Mouse (Mus musculus): ENCODE data around the gene Hspa12a. TPM values are rescaled to one million over a fixed set of nuclear protein-coding genes. Genes with fewer than 3 reads are reported as not detected.

Gene Hspa12a
- polyA plus RNA-seq, 2 experiments from 2014 or later: 0.98 to 2.1 TPM

DNA sequence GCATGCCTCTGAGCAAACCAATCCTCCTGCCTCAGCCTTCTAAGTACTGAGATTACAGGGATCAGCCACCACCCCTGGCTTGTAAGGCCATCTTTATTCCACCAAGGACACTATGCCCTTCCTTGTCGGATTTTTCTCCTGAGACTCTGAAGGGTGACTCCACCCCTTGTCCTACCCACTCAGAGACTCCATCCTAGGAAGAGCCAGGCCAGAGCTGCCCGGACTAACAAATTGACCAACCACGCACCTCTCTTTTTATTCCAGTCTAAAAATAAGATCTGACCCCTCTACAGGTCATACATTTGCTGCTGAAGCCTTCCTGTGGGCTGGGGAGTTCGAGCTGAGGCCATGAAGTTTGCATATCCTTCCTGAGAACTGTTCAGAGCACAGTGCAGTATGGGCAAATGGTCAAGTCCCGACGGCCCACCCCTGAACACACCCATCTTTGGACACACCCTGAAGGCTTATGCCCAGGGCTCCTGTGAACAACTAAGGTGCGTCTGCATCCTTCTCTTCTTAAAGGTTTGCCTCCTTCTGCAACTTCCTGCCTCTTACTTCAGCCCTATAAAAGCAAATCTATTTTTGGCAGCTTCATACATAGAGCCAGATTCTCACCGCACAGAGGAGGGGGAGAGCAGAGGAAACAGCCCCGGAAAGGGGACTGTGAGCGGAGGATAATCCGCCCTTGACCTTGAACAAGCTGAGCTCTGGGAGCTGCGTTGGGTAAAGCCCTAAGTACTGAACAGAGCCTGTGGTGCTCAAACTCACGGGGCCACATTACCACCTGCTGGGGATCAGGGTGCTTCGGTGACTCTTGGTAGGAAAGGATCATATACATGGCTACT is 124.7 kb downstream of the Hspa12a start:
- ATAC-seq: peak; percentile 47

DNA sequence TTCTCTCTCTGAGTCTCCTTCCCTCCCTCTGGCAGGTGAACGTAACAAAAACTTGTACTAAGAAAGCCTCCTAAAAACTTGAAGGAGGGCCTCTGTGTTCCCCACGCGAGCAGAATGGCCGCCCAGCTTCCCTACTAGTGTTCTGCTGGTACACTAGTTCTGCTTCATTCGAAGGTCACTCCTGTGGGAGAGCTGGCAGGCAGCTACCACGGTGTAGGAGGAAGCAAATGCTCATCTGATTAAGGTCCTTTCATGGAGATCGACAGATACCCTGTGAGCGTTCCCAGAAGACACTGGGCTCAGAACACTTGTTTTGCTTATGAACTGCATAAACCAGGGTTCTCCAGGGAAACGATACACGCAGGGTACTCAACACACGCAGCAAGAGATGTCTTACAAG is 126.1 kb downstream of the Hspa12a start:
- no peak for ATAC-seq

DNA sequence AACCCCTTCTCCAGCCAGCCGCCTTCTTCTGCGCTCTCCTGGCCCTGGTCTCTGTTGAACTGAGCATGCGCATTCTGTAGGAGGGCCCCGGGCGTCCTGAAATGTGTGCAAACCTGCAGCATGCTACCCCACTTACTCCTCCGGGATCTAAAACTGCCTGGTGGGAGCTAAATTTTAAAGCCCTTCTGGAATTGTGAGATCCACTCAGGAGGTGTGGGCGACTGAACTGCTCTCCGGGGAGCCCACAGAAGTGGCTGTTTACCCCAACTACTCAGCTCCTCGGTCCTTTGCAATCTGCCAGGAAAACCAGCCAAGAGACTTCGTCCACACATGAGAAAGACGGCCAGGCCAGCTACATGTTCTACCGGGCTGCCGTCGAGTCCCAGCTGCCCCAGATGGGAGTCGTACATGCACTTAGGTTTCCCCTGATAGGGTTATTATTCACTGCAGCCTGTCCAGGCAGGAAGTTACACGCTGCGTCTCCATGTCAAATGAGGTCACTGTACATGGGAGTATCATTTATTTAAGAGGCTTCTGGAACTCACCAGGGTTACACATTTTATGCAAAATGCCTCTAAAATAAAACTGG is 126.9 kb downstream of the Hspa12a start:
- ATAC-seq: no peak

DNA sequence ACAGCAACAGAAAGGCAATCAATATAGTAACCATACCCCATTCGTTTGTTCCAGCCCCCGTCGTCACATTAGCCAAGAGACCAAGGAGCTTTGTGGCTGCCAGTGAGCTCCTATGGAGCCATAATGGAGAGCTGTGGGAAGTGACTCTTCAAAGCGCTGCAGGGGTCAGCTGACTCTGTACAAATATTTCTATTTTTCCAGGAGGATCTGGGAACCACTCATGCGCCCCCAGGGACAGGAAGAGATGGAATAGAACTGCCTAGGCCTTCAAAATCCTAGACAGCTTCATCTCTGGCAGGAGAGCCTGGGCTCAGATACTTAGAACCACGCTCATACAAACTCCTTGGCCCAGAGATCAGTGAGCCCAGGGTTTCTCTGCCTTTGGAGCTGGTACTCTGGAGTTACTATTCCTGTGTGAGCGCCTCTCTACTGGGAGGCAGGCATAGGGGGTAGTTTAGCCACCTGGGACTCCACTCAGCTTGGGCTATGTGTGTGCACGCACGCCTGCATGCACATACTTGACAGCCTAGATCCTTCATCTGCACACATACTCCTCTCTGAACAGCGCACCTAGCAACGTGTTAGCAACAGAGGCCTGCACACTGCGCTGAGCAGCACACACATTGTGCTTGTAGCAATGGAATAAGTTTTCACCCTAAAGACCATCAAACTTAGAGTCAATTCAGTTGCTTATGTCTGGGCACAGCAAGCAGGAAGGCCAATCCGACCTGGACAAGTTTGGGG is 128.1 kb downstream of the Hspa12a start:
- ATAC-seq: no peak

DNA sequence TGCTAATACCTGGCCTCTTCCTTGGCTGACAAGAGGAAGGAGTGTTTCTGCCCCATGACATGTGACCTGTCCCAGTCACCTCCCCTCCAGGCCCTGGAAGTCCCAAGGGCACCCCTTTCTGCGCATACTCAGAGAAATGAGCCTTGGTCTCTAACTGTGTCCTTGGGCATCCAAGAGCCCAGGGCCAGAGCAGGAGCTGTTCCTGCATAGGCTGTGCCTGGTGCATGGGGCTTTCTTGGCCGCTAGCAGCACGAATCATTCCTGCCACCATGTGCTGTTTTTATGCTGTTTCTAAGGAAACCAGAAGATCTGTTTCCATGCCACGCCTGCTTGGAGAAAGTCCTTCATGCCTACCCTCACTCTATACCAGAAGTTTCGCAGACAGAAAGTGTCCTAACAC is 132.9 kb downstream of the Hspa12a start:
- ATAC-seq: no peak

DNA sequence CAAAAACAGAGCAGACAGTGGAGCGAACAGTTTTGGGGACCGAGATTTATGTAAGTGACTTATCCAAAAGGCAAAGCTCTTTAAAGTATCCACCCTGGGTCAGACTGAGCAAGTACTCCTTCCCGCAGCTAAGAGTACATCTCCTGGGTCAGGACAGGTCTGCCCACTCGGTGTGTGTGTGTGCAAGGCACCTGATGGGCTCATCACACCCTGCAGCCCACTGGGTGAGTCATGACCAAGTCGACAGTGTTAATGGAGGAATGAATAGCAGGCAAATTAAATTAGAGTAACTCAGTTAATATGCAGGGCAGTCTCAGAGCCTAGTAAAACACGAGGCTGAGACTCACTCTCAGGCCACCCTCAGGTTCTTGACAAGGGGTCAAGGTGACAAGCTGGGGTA is 134.6 kb downstream of the Hspa12a start:
- ATAC-seq: no peak

DNA sequence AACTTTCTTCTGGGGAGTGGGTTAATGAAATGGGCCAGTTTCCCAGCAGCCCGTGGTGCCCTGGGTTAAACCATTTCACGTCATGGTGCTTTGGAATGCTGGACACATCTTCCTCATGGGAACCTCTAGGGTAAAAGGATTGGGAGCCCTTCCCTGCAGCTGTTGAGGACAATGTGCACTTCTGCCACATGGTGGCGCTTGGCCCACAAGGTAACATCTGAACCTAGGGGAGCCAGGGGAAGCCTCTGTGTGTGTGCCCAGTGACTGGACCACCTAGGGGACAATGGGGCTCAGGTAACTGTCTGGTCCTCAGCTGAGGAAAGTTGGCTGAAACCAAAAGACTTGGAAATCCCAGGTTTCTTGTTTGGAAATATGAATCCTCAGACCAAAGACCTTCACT is 137.1 kb downstream of the Hspa12a start:
- no peak for ATAC-seq

DNA sequence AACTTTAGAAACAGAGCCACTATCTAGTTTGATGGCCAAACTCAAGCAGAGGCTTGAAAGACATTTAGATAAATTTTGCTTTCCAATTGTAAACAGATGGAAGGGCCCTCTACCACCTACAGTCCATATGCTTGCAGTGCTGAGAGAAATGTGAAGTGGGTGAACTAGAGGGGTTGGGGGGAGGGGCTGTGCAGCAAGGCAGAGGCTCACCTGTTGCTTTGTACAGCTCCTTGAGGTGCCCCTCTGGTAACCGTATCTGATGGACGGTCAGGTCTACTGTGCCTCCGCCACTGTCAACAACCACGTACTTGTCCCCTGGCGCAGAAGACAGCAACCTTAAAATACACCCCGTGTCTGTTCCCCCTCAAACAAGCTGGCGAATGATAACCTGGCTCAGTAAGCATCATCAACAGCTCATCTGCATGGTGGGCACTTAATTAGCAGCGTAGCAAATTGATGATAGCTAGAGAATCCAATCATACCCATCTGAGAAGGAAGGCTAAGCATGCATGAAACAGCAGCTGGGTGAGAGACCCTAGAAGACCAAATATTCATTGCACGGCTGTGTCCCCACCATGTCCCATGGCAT is 138.2 kb downstream of the Hspa12a start:
- ATAC-seq: no peak

DNA sequence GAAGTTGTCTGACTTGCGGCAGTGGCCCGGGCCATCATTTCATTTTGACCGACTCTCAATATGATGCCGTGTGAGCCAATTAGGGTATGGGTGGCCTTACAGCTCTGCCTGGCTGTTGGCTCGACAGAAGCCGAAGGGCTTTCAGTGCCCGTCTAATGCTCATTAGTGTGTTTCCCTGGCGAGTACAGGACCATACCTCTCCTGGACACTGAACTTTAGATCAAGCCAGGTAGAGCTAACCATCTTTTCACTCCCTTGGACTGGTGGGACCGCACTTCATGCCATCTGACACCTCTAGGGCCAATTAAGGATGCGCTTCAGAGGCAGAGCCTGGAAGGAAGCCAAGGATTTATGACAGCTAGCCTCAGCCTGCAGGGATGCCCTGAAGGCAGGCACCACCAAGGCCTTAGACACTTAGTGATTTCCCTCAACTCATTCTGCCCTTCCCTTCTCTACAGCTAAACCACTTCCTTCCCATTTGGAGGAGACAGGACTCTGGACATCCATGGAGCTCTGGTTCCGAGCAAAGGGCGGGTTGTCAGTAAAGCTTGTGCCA is 148.3 kb downstream of the Hspa12a start:
- no peak for ATAC-seq

DNA sequence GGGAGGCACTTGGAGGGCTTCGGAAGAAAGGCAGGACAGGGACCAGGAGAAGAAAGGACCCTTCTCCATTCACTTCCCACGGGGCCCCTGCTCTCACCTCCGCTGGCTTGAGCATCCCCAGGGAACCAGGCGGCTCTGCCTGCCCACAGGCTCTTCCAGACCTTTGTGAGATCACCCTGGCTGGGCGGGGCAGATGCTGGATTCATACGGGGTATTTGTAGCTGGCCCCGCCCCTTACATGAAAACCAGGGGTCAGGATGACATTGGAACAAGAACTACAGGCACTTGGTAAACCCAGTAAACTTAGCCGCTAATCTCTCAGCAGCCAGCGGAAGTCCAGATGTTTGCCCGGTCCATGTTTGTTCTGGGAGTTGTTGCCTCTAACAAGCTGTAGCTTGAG is 149.2 kb downstream of the Hspa12a start, which contains the start of gene 1700019N19Rik:
Gene 1700019N19Rik (minus strand): TSS at position 178 of the 400 bp plus-strand sequence.
- ATAC-seq: no peak

DNA sequence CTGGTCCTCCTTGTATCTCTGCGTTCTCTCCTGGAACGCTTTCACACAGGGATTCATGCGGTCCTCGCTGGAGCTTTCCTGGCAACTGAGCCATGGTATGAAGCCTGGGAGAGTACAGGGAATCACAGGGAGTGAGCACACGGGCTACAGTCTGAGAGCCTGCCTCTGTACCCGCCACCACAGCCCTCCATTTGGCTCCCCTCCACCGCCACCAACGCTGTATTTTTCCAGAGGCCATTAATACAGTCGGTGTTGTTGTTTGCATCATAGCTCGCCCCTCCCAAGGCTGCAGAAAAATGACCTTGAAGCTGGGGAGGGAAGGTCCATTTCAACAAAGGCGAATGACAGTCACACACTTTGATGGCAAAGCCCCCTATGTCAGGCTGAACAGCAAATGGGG is 154.3 kb downstream of the Hspa12a start:
- no peak for ATAC-seq

DNA sequence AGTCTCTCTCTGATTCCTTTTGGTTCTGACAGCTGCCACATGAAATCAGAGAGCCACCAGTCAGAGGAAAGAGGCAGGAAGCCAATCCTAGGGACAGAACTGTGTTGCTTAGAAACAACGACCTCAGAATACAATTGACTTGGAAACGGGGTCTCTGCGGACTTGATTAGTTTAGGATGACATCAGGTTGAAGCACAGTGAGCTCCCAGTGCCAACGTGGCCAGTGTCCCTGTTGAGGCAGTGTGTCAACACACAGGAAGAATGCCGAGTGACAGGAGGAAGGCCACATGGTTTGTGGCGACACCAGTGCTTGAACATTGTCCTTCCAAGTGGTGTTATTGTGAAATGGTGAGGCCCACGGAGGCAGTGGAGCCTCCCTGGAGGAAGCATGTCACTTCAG is 159.5 kb downstream of the Hspa12a start:
- no peak for ATAC-seq

DNA sequence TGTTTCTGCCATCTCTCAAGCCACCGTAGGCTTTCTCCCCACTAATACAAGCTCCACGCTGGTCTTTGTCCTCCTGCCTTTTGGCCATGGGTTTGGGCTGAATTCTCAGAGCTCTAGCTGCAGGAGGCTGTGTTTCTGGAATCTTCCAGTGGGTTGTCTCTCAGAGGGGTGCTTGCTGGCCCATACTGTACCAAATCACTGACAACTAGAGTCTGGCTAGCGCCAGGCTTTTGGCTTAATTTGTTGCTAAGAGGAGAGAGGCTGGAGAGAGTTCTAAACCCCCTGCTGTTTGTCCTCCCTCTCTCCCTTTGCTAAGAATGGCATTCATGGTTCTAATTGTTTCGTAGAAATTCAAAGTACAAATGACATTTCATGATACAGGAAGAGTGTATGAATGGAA is 161.9 kb downstream of the Hspa12a start:
- no peak for ATAC-seq

DNA sequence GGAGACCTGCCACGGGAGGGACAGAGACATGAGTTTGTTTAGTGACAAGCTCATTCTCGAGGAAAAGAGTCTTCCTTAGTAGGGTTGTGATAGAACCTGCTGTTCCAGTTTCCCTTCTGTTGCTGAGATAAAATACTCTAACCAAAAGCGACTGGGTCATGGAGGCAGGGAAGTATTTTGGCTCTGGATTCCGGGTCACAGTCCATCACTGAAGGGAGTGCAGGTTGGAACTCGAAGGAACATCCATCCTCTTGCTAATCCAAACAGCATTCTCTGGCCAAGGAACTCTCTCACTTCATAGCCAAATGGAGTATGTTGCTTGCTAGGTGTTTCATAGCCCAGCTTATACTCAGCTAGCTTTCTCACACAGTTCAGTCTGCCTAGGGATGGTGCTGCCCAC is 167.0 kb downstream of the Hspa12a start:
- ATAC-seq: no peak

DNA sequence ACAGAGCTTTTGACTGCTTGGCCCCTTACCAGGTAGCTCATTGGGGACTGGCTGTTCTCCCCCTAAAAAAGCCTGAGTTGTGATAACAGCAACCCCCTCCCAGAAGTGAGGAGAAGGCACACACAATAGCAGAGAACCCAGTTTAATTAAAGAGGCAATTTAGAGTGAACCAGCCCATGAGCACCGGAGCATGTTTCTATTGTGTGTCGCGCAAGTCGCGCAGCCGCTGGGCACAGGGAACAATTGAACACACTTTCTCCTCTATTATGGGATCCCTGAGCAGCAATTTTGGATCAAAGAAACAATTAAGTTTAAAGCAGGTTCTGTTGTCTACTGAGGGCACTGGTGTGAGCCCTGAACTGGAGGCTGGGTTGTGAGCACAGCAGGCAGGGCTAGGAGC is 176.1 kb downstream of the Hspa12a start:
- no peak for ATAC-seq

DNA sequence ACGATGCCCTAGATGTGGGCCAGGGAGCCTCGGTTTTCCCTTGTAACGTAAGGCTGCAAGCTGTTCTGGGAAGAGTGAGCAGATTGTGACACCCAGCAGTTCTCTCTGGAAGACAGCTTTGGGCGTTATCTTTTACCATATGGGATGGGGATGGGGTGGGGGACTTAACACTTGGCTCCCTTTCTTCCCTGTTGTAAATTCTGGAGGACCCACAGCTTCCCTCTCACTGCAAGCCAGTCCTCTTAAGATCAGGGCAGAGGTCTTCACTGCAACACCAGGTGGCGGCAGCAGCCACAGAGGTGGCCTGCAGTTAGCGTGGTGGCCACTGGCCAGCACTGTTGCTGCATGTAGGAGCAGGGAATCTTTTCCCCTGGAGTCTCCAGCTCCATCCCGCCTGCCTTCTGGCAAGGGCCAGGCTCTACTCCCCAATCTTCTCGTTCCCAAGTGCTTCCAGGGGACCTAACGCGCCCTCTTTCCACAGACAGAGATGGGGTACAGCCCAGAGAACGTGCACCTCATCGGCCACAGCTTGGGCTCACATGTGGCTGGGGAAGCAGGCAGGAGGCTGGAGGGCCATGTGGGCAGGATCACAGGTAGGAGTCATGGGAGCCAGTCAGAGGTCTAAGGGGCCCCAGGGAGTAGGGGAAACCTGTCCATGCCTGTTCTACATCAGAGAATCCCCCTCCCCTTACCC is 180.5 kb downstream of the Hspa12a start:
- no peak for ATAC-seq

DNA sequence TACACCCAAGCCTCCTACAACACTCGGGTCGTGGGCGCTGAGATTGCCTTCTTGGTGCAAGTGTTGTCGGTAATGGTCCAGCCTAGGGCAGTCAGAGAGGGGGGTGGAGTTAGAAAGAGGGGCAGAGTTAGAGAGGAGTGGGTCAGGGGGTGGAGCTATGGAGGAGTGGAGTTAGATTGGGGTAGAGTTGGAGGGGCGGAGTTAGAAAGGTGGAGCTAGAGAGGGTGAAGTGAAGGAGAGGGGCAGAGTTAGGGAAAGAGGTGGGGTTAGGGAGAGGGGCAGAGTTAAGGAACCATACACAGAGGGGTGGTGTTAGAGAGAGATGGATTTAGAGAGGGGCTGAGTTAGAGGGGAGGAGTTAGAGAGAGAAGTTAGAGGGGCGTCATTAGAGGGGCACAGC is 181.1 kb downstream of the Hspa12a start:
- no peak for ATAC-seq

DNA sequence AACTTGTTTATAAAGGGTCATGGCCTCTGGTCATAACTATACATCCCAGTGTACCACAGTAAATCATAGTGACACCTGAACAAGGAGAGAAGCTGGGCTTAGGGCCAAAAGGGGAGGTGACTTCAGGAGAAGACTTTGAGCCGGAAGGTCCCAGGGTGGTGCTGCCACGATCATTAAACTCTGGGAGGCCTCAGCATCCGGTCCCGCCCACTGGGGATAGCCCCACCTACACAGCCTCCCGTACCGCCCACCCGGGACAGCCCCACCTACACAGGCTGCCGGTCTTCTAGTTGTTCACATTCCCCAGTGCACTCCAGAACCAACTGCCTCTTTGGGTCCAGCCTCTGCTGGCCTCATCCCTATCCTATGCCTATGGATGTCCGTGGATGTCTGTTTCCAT is 184.0 kb downstream of the Hspa12a start, which contains the start of gene Pnliprp2:
Gene Pnliprp2 (plus strand): TSS at position 297 of the 400 bp plus-strand sequence.
- ATAC-seq: no peak

DNA sequence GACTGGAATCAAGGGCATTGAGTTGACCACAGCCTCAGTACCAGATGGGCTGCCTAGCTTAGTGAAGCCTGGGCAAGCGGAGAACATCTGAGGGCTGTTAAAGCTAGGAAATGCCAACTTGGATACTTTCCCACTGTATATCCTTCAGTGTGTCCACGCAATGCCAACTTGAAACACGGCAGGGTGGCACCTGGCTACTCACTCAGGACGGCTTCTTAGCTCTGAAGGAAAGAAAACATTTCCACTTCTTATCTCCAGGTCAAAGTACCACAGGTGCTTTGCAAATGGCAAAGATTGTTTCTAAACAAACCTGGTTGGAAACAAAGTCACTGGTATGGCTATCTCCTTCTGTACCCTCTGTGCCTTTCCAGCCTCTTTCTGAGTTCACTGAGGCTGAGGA is 184.6 kb downstream of the Hspa12a start:
- no peak for ATAC-seq

DNA sequence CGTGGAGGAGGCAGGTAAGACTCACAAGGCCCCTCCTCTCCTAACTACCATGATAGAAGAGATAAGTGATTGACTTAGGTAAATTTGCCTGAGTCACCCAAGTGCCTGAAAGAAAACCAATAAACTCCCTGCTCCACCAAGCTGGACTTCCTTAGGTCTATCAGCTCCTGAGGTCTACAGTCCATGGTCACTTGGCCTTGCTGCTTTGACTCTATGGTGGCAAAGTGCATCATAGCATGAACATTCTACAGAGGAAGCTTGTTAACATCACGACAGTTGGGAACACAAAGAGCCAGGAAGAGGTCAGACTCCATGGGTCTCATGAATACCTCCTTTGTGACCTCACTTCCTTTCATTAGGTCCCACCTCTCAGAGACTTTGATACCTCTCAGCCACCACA is 191.9 kb downstream of the Hspa12a start:
- ATAC-seq: no peak

DNA sequence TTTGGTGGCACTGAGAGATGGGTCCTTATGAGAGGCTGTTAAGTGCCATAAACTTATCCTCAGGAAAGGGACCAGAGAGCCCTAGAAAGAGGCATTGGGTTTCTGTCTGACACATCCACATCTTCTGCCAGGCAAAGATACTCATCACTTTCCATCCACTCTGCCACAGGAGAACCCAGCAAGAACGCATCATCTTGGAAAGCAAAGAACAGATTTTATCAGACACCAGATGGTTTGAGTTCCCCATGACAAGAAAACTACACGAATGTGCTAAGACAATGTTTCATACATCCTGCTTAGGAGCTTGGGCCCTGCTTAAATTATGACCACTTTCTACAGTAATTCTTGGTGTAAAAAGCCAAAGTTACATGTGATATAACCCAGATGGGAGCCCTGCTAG is 192.6 kb downstream of the Hspa12a start:
- no peak for ATAC-seq

DNA sequence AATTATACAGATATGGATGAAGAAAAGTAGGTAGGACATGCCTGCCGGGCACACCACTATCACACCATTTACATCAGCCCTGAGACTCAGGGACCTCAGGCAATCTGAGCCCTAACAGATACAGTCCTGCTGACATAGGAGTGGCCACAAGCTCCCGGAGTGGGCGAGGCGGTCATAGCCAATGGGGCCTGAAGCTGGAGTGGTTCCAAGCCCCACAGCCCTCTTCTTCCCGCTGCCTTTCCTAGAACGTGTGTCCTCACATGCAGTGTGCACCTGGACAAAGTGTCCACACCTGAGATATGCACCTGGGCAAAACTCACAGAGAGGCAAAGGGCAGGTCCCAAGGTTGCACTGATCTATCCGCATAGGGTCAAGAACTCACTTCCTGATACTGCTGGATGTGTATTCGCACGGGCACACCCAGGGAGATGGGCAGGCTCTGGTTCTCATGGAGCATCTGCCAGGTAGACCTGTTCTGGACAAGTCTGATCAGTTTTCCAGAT is 195.9 kb downstream of the Hspa12a start:
- ATAC-seq: no peak

Data from CD4-positive, CD25-positive, alpha-beta regulatory T cell, adult 4 months (primary cell).